Mouse (Mus musculus): ENCODE data around the gene Prim2.

DNA sequence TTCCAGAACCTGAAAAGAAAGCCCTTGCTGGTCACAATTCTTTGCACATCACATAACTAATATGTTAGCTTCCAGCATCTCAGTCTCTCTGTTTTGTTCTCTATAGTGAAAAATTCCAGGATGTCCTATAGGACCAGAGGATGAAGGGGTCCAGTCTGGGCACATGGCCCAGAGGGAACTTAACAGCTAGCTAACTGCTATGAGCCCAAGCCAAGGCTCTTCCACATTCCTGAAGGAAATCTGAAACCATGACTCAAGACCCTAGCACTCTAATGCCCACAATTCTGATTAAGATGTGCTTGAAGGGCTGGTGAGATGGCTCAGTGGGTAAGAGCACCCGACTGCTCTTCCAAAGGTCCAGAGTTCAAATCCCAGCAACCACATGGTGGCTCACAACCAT is 48.0 kb upstream of the Prim2 start:
- no peak for TF ChIP-seq CTCF (IDR thresholded peaks at IDR 0.05; ENCODE audit: low read depth, low read length)
- TF ChIP-seq GATA1 (IDR thresholded peaks at IDR 0.05; ENCODE audit: borderline replicate concordance, low read length) = no peak
- TF ChIP-seq GATA2 (IDR thresholded peaks at IDR 0.05; ENCODE audit: borderline replicate concordance, low read depth, low read length) = no peak
- no peak for TF ChIP-seq POLR2AphosphoS5 (IDR thresholded peaks at IDR 0.05; ENCODE audit: insufficient replicate concordance, low read depth, low read length)
- TF ChIP-seq TAL1 (conservative IDR thresholded peaks at IDR 0.05; ENCODE audit: low read depth, low read length) = no peak
